Mouse (Mus musculus) c-Kit-positive CD71-positive TER-119-negative erythroid progenitor cells, embryonic 14.5 days (primary cell): ENCODE data around the gene Vmn1r210.
"Not testable (repeated sequence)": the region's sequence is repeated elsewhere in the genome, so short reads cannot be mapped to it uniquely, and the experiment has no call there.

ENCODE experiments used
- DNase-seq: peaks from one replicate; pipeline ENCODE4 v3.0.0-alpha.2; 2013; ENCODE audit warnings: low read depth

Gene Vmn1r210

DNA sequence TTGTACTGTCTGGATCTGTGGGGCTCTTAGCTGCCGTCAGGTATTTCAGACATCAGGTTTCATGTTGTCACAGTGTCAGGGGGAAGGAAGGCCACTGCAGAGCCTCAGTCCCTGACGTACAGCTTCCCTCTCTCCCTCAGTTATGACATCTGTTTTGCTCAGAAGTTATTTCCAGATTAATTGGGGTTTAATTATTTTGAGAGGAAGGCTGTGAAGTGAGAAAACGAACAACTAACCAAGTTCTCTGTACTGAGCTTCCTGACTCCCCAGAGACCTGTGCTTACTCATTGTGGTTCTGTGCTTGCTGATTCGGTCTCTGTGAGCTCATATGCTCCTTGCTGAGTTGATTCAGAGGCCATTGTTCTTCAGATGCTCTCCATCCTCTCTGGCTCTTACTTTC is at the start of gene Vmn1r210:
Gene Vmn1r210 (minus strand): TSS at position 101 of the 400 bp plus-strand sequence.
- DNase-seq, result no peak

DNA sequence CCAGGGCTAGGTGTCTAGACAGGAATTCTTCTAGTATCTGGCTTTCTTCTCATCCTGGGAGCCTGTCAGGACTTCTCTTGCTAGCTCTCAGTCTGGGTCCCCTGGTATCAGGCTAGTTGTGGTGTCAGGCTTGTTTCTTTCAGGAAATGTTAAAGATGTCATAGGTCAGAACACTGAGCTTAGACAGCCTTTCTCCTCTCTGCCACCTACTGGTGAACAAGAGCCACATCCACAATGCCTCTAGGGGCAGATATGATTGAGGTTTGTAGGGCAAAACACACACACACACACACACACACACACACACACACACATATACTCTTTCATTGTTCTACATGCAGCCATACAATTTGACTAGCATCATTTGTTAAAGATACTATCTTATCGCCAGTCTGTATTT is 48.1 kb upstream of the Vmn1r210 start:
- no peak for DNase-seq

DNA sequence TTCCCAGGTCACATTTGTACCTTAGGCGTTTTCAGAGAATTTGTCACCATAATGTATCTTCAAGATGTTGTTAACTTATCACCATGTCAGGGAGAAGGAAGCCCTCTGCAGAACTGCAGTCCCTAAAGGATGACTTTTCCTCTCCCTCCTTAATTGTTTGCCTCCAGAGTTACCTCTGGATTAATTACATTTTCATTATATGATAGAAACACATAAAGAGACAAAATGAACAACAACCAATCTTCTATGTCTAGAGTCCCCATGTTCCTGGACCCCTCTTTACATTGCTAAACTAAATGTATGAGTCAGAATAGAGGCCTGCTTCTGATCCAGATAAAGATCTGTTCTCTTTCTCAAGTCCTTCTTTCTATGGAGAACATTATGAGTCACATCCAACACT is 26.3 kb upstream of the Vmn1r210 start, which contains the start of gene Vmn1r211:
Gene Vmn1r211 (minus strand): TSS at position 101 of the 400 bp plus-strand sequence.
- DNase-seq, result no peak

DNA sequence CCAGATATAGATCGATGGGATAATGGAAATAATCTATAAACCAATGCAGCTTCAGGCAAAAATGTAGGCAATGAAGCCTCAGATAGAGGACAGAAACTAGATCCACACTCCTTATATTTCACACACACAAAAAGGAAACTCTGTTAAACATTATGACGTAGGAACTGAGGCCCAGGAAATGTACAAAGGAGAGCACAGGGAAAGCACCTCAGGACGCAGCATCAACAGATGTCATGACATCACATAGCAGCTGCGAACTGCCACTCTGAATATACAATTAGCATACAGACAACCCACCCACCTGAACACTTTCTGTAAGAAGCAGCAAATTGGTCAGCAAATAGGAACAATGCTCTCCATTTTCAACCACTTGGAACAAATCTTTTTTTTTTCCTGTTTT is 23.6 kb upstream of the Vmn1r210 start:
- DNase-seq, result no peak

DNA sequence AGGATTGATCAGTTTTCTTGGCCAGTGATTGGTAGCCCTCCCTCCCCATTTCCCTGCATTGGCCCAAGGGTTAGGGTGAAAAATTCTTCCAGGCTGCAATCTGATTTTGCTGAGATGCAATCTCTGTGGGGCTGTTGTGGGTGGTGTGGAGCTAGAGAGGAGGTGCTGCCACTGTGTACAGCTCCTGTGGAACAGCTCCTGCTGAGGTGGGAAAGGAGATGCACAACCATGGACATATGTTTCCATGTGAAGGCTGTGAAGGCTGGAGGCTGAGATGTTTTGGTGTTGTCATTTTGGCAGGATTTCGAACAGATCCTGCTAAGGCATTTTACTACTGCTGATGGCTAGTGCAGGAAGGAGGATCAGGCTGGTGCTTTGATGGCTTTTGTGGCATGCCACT is 15.7 kb upstream of the Vmn1r210 start:
- DNase-seq, result no peak

DNA sequence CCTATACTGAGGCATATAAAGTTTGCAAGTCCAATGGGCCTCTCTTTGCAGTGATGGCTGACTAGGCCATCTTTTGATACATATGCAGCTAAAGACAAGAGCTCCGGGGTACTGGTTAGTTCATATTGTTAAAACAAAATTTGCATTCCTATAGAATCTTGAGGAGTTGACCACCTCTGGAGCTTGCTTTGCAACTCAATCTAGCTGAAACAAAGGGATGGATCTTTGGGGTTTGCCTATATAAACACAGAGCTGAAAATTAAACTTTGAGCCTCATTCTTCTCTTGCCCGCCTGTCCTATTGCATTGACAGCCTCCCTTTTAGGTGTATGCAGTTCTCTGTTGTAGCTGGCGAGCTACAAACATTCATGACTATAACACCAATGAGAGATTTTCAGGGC is 13.2 kb upstream of the Vmn1r210 start:
- DNase-seq, result not testable (repeated sequence)

DNA sequence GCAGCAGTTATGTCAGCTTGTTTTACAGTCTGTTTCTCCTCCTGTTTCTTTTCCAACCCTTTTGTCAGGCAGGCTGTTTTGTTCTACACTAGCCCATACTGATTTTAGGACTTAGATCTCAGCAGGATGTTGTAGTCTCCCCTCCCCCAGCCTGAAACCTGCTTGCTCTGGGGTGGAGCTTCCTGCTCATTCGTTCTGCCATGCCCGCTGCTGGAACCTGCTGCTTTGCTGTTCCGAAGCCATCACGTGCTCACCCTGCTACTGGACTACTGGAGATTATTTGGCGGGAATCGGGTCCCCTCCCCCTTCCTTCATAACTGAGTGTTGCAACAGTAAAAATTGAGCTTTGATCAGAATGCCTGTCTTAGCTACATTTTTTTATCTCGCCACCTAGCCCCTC is 1.8 kb downstream of the Vmn1r210 start:
- not testable (repeated sequence) for DNase-seq

DNA sequence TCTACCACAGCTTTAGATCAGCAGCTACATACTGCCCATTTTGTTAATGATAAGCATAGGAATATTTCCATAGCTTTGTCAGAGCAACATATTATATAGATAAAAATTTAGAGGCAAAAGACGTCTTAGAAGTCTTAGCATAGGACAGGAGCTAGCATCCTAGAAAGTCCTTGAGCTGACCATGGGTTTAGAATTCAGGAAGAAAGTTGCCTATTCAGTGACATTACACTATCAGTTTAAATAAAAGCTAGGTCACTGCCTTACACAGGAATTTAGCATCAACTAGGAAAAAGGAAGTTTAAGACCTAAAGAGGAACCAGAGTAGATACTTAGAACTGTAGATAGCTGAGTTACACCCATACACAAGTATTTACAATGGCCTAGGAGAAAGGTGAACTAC is 9.5 kb downstream of the Vmn1r210 start:
- DNase-seq, result not testable (repeated sequence)

DNA sequence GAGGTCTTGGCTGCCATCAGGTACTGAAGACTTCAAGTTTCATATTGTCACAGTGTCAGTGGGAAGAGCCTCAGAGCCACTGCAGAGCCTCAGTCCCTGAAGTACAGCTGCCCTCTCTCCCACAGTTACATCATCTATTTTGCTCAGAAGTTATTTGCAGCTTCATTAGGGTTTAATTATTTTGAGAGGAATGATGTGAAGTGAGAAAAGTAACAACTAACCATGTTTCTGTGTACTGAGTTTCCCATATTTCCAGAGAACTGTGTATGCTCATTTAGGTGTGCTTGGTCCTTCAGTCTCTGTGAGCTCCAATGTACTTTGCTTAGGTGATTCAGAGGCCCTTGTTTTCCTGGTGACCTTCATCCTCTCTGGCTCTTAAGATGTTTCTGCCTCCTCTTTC is 21.6 kb downstream of the Vmn1r210 start, which contains the start of gene Vmn1r209:
Gene Vmn1r209 (minus strand): TSS at position 101 of the 400 bp plus-strand sequence.
- DNase-seq, result not testable (repeated sequence)

DNA sequence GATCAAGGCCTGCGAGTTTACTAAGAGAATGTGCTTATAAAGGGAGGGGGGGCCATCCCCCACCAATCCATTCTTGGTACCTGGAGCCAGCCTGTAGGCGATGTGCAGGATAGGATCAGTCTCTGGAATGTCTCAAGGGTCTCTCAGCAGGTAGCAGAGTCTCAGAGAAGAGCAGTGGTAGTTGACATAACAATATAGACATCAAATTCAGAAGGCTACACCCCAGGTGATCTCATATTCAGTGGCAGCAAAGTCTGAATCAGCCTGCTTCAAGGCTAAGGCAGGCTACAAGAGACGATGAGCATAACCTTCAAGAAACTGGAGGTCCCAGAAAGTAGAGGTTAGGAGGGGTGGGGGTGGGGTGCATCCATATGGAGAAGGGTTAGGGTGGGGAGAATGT is 43.1 kb downstream of the Vmn1r210 start:
- not testable (repeated sequence) for DNase-seq

DNA sequence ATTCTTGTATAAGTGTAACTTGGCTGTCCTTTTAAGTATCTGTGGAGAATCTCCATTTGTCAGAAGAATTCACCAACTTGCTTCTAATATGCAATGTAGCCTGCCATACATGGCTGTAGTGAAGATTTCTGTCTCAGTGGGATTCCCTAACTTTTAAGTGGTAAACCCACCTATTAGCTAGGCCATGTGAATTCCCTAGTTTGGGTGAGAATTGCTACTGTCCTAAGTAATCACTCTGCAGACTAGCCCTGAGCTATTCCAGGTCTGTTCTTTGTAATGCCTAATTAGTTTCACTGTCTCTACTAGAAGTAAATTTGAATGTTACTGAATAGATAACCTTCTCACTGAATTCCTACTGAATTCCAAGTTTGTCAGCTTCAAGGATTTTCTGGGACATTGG is 47.0 kb downstream of the Vmn1r210 start:
- DNase-seq, result not testable (repeated sequence)

DNA sequence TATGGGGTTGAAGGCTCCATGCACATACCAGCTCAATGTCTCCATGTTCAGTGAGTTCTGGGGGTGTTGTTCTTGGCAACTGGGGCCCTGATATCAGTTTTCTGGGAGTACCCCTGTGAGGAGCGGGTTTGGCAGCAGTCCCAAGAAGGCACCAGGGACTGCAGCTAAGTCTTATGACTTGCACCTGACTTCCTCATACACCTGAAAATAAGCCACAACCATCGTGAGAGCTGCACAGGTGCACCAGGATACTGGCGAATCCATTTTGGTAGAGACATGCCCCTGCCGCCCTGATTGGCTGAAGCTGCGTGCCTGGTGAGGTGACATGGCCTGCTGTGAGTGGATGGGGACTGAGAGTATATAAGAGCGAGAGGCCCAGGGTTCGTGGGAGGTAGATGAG is 53.8 kb downstream of the Vmn1r210 start, which contains the start of gene Vmn1r208:
Gene Vmn1r208 (minus strand): TSS at position 101 of the 400 bp plus-strand sequence.
- DNase-seq, result not testable (repeated sequence)
